Mouse (Mus musculus) T-cell, adult 2 months (primary cell): ENCODE measurements around the gene Prkar1a.

Source experiments
- DNase-seq: peaks from one replicate; pipeline ENCODE4 v3.0.0; 2022; ENCODE audit warnings: low spot score

The Prkar1a gene

DNA sequence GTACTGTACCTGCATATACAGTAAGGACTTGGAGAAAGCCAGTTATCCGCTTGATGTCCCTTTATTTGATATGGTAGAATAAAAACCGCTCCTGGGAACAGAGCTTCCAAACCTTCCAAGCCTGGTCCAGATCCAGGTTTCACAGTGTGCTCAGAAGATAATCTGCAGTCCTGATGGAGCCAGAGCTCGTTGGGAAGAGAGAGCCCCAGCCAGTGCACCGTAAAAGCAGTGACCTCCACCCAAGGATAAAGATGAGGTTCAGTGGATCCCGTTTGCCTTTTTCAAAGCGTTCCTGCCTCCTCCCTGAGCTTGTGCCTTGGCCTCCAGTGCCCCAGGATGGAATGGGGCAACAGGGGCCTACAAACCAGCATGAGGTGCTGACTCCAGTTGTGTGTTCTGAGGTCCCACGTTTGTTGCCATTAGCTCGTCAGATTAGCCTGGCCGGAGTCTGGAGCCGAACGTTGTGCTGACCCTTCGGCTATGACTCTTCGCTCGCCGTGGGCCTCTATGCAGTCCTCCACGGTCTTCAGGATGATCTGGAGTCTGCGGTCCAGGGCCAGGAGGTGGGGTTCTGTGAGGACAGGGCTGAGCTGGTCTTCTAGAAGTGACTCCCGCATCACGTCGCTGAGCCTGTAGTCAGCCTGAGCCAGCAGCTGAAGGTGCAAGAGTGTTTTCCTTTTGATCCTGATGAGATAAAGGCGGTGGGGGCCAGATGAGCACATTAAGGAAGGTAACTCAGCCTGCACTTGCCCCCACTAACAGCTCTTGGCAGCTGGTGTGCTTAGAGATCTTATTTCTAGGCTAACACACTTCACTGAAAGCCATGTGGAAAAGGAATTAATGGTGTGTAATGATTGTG, 23.9 kb downstream of the Prkar1a start:
- no peak for DNase-seq

DNA sequence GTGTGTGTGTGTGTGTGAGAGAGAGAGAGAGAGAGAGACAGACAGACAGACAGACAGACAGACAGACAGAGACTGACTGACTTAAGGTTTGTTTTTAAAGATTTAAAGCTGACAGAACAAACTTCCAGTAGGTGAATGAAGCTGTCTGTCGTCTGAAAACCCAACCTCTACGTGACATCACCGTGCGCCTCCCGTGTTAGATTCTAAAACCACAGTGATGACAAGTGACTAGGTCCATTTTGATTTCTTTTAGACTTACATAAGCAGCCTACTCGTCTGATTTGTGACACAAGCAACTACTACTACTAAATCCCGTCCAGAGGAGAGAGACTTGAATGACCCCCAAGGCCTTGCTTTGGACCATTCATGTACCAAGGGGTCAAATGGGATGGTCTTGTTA, 24.5 kb downstream of the Prkar1a start:
- DNase-seq: peak; percentile 24

DNA sequence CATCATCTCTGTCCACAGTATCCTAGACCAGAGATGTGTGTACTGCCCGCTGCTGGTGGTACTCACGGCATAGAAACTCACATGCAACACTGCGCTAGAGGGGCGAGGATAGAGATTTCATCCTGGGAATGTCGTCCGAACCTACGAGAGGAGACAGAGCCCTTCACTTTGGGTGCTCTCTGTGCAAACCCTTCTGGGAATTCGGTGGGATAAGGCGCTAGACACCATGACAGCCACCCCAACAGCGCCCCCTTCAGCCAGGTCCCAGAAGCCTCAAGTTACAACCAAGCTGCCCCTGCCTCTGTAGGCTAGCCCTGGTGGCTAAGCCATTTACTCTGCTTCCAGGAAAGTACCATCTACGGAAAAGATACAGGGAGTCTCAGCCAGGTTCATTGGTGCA, 25.3 kb downstream of the Prkar1a start:
- no peak for DNase-seq

DNA sequence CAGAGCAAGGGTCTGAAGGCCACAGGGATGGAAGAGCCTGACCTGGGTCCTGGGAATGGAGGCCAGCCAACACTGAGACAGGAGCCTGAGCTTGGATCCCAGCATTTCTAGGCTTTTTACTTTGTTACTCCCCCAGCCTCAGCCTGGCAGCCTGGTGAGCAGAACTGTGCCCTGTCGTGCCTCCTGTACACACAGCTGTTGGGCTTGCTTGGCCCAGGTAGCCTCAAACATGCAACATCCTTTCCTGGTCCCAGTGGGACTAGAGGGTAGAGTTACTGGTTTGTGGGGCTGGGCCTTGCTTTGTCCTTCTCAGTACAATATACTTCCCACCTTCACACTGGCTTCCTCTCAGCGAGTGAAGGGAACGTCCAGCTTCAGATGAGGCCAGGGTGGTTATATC, 26.0 kb downstream of the Prkar1a start:
- no peak for DNase-seq

DNA sequence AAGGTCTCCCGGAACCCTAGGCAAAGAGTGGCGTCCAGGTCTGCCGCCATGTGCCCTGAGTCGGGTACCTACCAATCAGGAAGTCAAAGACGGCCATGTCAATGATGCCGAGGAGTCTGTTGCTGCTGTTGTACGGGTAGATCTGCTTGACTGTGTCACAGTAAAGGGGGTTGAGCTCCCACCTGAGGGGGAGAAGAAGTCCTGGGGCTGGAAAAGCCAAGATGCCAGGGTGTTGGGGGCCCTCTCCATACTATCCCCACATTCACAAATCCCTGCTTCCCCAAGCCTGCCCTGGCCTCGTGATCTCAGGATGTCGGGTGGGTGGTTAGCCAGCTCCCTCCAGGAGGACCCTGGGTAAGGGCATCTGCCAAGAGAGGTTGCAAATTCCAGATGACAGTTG, 26.6 kb downstream of the Prkar1a start:
- DNase-seq: no peak

DNA sequence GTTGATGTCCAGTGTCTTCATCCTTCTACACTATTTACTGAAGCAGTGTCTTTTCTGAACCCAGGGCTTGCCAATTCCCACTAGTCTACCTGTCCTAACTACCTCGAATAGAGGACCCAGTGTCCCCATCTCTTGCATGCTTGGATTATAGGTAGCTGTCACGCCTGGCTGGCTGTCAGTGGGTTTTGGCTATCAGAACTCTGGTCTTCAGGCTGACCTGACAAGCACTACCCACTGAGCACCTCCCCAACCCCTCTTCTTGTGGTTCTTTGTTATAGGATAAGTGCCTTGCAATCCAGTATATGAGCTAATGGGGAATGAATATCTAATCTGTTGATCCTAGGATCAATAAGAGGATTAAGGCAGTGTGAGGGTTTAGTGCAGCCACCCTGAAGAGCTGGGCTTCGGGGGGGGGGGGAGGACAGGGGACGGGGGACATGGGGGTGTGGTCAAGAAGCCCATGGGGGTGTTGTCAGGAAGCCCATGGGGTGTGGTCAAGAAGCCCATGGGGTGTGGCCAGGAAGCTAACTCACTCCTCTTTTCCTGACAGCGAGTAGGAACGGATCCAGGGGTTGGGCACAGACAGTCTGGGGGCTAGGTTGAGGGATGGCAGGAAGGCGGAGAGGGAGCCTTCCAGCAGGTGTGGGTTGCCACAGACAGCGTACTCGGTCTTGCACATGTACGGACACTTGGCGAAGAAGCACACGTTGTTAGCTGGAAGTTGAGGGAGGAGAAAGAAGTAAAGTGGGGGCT, 27.6 kb downstream of the Prkar1a start:
- DNase-seq: no peak

DNA sequence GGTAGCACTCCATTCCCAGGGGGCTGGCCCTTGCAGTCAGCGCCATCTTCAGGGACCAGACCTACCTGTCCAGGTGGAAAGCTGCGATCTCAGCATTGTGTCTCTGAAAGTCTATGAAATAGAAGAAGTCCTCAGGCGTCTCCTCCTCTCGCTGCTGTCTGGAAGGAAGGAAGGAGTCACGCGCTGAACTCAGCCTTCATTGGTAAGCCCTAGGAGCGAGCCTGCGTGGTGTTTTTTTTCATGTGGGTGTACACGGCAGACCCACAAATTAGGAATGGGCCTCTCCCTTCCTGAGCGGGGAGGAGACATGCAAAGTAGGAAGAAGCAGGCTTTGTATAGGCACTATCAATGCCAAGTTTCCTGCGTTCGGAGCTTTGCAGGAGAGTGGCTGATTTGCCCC, 29.1 kb downstream of the Prkar1a start:
- DNase-seq: no peak

DNA sequence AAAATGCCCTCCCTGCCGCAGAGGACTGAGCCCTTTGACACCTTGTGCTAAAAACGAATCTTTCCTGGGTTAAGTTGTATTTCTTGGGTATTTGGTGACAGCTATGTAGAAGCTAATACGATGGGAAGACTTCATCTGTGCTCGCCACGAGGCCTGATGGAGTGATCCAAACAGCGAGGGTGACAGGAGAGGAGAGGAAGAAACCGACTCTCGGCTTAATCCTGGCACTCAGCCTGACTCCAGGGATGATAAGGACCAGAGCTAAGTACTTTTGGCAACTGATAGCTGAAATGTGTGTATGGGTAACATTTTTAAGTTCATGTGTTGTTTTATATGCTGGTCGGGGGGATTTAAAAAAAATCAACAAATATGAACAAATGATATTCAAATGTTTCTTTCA, 31.7 kb downstream of the Prkar1a start:
- no peak for DNase-seq

DNA sequence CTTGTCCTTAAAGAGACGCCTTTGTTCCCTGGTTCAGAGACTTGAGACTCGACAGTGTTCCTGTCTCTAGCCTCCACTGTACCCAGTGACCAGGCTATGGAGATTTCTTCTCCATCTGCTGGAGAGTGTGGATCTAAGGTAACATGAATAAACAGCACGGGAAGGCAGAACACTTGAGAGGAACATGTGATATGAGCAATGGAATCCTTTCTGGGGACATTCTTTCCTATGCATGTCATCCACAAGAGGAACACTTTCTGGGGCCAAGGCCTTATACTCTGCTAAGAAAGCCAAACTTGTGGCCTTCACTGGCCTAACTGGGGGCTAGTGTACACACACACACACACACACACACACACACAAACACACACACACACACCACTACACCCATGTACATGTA, 32.4 kb downstream of the Prkar1a start:
- no peak for DNase-seq

DNA sequence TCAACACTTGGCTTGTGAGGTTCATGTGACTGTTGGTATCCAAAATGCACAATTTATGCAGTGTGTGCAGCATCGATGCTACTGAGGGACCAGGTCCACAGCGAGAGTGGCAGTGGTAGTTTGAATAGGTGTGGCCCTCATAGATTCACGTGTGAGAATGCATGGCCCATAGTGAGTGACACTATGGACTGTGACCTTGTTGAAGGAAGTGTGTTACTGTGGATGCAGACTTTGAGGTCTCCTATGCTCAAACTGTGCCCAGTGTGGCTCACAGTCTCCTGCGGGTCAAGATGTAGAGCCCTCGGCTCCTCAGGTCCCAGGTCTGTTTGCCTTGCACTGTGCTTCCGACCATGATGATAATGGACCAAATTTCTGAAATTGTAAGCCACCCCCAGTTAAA, 33.0 kb downstream of the Prkar1a start:
- DNase-seq: no peak

DNA sequence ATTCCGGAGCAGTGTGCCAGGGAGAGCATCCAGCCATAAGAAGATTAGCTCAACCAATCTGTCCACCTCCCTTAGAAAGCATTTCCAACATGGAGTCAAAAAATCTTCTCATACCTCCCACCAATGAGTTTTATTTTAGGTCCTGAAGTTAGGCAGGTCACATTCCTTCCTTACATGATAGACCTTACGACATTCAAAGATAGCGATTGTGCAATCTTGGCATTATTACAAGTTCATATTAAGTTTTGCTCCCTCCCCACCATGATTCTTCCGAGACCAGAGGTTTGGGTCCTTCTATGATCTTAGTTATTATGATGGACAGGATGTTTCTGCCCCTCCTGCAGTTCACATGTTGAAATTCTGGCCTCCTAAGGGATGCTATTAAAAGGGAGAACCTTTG, 40.3 kb downstream of the Prkar1a start:
- DNase-seq: no peak

DNA sequence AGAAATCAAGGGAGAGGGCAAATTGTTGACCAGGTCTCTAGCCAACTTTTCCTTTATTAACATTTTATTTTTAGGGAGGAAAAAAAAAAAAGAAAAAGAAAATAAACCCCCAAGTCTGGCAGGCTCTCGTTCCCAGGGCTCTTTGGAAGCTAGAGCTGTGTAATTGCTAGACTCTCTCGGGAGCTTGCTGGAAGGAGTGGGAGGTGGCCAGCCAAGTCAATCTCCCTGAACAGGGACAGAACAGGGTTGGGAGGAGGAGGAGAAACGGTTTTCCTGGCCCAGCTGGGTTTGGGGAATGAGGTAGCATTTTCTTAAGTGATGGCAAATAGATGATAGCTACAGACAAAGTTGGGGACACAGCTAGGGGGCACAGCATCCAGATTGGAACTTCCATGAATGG, 43.5 kb downstream of the Prkar1a start:
- no peak for DNase-seq

DNA sequence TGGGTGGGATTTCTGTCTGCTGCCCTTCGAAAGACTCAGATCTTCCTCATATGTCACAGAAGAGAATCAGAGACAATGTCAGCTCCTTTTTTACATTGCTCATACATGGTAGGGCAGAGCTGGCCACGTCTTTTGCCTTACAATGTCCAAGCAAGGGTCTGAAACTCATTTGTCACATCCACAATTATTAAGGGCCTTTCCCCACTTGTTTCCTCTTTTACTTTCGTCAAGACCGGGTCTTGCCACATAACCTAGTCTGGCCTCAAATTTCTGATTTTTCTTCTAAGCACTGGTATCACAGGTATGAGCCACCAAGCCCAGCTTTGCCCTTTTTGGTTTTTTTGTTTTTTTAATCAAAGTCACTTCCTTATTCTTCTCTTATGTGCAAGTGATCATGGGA, 47.3 kb downstream of the Prkar1a start:
- no peak for DNase-seq

DNA sequence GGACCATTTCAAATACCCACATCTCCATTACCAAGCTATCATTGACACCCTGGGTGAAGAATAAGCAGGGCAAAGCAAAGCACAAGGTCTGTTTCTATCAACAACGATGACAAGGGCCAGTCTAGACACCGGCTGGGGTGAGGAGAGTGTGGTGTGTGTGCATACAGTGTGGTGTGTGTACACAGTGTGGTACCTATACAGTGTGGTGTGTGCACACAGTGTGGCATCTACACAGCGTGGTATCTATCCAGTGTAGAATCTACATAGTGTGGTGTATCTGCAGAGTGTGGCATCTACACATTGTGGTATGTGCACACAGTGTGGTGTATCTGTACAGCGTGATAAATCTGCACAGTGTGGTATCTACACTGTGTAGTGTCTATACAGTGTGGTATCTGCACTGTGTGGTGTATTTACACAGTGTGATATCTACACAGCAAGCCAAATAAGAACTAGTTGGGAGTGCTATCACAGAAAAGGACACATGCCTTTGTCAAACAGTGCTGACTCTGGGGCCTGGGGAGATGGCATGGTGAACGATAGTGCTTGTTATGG, 48.0 kb downstream of the Prkar1a start:
- no peak for DNase-seq

DNA sequence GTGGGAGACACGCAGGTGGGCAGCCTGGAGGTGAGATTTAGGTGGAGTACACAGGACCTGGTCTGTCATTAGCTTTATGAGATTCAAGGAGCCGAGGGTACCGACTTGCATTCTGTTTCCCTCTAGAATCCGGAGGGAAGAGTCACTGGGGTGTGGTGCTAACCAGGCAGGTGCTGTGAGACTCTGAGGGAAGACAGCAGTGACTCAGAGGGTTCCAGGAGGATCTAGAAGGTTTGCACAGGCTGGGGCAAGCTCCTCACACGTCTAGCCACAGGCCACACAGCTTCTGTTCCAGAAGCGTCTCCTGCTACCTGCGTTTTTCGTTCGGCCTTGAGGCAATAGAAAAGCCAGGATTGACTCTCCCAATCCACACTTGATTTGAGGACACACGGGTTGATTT, 49.5 kb downstream of the Prkar1a start:
- no peak for DNase-seq

DNA sequence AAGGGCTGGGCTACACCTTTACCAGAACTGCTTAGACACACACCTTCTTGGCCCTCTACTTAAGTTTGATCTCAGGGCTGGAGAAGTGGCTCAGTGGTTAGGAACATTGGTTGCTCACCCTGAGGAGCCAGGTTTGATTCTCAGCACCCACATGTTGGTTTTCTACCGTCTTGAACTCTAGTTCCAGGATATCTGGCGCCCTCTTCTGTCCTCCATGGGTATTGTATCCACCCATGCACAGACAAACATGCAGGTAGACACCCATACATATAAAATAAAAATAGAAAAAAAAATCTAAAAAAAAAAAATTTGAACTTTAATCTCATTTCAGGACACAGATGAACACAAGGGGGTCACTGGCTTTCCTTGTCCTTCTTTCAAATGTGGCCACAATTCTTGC, 50.6 kb downstream of the Prkar1a start:
- no peak for DNase-seq

DNA sequence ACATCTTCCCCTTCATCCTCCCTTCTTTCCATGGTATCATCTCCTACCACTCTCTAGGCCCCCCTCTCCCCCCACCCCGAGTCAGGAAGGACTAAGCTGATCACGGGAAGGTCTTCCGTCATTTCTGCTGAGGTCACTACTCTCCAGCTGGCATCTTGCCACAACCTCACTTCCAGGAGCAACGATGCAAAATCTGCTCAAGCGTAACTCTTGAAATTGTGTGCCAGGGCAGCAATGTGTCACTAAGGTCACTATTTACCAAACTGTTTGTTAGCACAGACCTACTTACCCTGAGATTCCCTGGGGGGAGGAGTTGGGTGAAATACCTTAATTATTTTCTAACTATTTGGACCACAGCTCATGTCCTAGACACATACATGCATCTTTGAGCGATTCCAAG, 51.6 kb downstream of the Prkar1a start:
- DNase-seq: no peak

DNA sequence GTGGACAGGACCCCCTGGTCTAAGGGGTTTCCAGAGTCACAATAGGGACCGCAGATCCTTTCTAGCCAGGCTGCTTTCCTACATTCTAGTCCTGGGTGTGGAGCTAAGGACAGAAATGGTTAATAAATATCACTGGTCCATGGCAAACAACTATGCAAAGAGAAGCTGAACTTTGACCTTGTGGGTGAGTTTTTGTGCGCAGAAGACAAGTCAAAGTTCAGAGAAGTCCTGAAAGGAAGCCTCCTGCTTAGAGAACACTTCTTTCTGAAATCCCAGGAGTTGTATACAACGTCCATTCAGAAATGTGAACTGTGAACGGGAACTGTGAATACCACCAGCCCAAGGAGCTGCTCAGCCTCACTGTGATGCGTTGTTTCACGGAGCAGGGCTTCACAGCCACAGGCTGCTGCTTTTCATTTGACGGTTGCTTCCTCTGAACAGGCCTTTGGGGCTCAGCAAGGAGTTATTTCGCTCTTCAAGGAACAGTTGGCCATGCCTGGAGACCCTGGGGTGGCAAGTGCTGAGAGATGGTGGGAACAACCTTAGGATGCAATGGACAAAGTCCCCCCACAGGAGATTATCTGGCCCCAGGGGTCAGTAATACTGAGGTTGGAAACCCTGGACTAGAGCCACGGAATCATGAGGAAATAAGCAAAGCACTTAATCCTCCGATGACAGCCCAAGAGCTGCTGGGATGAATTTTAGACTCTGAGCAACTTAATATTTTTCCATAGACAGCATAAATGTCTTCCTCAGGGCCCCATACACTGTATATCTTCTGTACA, 53.0 kb downstream of the Prkar1a start:
- no peak for DNase-seq

DNA sequence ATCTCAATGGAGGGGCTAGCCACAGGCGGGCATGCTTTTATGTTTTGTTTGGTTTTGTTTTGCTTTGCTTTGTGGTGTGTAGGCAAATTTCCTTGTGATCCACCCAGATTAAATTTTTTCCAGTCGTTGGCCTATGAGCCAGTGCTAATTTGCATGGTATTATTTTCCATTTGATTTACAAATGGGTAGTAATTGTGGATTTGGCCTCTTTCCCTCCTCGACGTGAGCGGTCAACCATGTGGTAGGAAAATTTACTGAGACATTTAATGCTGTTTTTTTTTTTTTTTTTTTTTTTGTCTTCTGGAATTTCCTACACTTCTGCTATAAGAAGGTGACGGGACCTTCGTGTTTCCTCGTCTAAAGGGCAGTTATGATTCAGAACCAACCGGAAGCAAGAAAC, 54.6 kb downstream of the Prkar1a start:
- no peak for DNase-seq

DNA sequence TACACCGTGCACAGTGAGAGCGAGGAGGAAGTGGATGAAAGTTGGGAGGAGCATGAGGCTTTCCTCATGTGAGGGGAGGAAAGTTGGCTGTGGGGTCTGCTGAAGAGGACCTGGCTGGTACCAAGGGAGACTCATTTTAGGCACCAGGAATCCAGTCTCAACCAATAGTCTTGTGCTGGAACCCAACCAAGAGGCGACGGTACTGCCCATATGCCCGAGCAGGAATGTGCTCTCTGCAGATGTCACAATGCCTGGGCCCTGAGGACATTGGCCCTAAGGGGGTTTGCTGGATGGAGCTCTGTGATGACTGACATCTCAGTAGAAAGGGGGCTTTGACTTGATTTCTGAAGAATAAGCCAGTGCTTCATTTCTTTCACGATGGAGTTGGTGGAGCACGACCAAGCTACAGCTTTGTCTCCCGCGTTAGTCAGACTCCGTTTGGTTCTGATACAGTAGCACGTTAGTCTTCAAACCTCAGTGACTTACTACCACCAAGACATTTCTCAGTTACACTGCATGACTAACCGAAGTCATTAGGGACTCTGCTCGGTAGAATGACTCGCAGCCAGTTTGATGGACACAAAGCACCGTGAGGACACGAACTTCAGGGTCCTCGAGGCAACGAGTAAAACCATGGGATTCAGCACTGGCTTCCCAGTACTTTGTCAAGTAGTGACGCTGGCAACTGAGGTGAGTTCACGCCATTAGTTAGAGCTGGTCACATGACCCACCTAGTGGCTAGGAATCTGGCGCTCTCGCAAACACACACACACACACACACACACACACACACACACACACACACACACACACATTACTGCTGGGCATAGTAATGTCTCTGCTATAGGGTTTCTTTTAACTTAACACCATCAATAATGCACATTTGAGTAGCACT, 55.4 kb downstream of the Prkar1a start:
- DNase-seq: no peak

DNA sequence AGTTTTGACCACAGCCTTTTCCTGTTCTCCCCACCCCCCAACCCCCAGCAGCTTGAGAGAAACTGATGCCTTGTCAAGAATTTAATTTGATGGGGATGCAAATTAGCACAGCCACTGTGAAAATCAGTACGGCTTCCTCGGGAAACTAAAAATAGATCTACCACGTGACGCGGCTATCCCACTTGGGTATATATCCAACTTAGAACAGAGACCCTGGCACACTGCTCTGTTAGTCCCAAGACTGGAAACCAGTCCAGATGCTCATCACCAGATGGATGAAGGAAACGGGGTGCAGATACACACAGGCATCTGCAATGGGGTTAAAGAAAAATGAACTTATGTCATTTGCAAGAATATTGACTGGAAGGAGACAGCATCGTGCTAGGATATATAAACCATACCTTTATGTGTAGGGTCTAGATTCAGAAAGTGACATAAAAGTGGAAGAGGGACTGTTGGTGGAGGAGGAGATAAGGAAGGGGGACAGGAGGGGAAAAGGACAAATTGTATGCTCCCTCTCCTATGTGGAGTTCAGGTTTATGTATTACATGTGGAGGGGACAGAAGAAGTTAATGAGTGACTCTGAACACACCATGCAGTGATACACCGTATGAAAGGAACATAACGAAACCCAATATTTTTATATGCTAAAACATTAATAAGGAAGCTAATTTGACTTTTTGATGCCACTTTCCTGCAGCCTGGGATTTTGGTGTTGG, 56.3 kb downstream of the Prkar1a start:
- no peak for DNase-seq
